Mouse (Mus musculus): ENCODE results near the gene Ylpm1. TPM values are rescaled to one million over a fixed set of nuclear protein-coding genes. Genes with fewer than 3 reads are reported as not detected.

Ylpm1 gene
- polyA plus RNA-seq, 1 experiment from 2014 or later = 28.4 TPM

DNA sequence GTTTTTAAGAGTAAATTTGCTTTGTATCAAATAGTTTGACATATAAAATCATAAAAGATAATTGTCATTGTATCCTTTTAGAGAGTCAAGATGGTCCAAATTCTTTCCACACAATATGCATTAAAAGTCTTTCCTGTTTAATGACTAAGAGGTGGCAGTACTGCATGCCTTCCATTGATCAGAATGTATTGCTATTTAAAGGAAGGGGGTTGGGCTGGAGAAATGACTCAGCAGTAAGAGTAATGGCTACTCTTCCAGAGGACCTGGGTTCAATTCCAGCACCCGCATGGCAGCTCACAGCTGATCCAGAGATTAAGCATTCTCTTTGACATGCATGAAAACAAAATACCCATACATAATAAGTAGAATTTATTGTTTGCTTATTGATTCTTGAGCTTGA is 25.9 kb downstream of the Ylpm1 start:
- Histone ChIP-seq H3K4me1 (no peaks in the 10 kb centered on the region), H3K27ac (no peak overlapping the region), H3K4me3 (no peak overlapping the region), H3K27me3 (no peaks in the 10 kb centered on the region), H3K9me3 (no peaks in the 10 kb centered on the region), H3K9ac (no peak overlapping the region), H3K4me2 (no peak overlapping the region), H3K36me3 (peaks cover 3% of the 10 kb centered on the region; the same call in 1 of the 2 replicates)
- no peak for ATAC-seq (ENCODE audit: borderline replicate concordance, extremely low read depth, low FRiP score, low TSS enrichment)
- WGBS = 86% methylated on average over 1 of the region's 1 CpGs

DNA sequence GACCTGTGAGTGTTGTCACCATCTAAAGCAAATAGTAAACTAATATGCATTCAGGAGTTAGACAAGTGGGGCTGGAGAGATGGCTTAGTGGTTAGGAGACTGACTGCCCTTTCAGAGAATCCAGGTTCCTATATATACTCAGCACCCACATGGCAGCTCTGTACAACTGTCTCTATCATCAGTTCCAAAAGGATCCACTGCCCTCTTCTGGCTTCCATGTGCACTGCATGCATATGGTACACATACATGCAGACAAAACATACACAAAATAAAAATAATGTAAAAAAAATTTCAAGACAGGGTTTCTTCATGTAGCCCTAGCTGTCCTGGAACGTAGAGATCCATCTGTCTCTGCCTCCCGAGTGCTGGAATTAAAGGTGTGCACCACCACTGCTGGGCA is 36.6 kb downstream of the Ylpm1 start:
- Histone ChIP-seq H3K9ac (no peak overlapping the region), H3K4me2 (no peak overlapping the region), H3K9me3 (no peaks in the 10 kb centered on the region), H3K4me1 (no peaks in the 10 kb centered on the region), H3K27me3 (no peaks in the 10 kb centered on the region), H3K27ac (no peak overlapping the region), H3K36me3 (peaks cover 42% of the 10 kb centered on the region), H3K4me3 (no peak overlapping the region)
- no peak for ATAC-seq (ENCODE audit: borderline replicate concordance, extremely low read depth, low FRiP score, low TSS enrichment)
- 97% methylated on average over 2 of the region's 2 CpGs for WGBS

DNA sequence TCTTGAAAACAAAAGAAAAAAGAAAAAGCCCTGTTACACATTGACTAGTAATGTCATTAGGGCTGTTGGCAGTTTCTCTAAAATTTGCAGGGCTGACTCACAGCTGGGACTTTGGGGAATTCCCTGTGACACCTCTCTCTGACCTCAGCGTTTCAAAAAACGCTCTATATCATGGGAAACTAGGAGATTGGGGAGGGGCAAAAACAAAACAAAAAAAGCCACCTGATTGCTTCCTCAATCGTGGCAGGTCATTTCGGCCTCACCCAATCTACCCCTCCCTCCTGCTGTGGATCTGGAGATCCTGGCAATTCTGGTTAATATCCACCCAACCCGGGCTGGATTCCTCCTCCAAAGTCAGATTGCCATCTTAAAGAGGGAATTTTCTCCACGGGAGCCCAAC is 55.1 kb downstream of the Ylpm1 start:
- Histone ChIP-seq H3K9me3 (no peaks in the 10 kb centered on the region), H3K27me3 (no peaks in the 10 kb centered on the region), H3K4me2 (no peak overlapping the region), H3K4me3 (no peak overlapping the region), H3K4me1 (no peaks in the 10 kb centered on the region), H3K9ac (no peak overlapping the region), H3K36me3 (peaks cover 52% of the 10 kb centered on the region), H3K27ac (no peak overlapping the region)
- 61% methylated on average over 6 of the region's 6 CpGs for WGBS
- ATAC-seq (ENCODE audit: borderline replicate concordance, extremely low read depth, low FRiP score, low TSS enrichment) = no peak

DNA sequence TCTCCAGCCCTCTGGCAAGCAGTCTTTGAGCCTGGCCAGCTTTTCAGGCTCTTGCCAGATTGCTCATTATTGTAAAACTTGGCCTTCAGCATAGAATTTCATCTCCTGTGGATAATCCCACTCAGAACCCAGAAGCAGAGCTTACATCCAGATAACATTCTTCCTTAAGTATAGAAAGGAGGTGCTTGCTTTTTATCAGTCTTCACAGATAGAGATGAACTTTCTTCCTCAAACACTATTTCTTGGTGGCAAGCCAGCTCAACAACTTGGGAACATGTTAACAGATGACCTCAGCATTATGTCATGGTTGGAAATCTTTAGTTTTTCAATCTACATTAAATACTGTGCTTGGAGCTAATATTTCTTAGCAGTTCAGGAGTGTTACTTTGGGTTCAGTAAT is 74.9 kb downstream of the Ylpm1 start:
- ATAC-seq (ENCODE audit: borderline replicate concordance, extremely low read depth, low FRiP score, low TSS enrichment) = no peak
- no peaks in the 10 kb centered on the region for H3K27me3 ChIP-seq
- H3K4me1 ChIP-seq = no peaks in the 10 kb centered on the region
- H3K4me3 ChIP-seq = no peak overlapping the region
- no peak overlapping the region for H3K27ac ChIP-seq
- H3K9me3 ChIP-seq = no peaks in the 10 kb centered on the region
- H3K4me2 ChIP-seq = no peak overlapping the region
- H3K36me3 ChIP-seq = peaks cover 52% of the 10 kb centered on the region
- H3K9ac ChIP-seq = no peak overlapping the region

DNA sequence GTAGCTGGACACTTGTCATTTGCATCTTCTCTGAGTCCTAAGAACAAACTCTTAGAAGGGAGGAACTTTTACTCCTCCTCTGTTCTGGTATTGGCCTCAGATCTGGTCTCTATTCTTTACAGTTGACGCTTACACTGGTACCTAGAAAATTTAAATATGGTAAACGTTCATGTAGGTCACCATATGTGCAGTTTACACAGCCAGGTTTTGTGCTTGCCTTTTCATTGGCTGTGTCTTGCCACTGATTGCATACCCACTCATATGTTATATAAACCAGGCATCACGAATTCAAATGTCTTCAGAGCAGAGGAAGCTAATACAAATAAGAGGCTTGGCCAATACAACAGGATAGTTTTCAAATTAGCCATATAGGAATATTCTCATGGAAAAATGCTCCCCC is 81.0 kb downstream of the Ylpm1 start:
- H3K9me3 ChIP-seq = no peaks in the 10 kb centered on the region
- H3K36me3 ChIP-seq = peaks cover 15% of the 10 kb centered on the region
- no peaks in the 10 kb centered on the region for H3K4me1 ChIP-seq
- 87% methylated on average over 3 of the region's 3 CpGs for WGBS
- H3K27me3 ChIP-seq = no peaks in the 10 kb centered on the region
- H3K27ac ChIP-seq = no peak overlapping the region
- no peak overlapping the region for H3K4me2 ChIP-seq
- ATAC-seq (ENCODE audit: borderline replicate concordance, extremely low read depth, low FRiP score, low TSS enrichment) = no peak
- H3K4me3 ChIP-seq = no peak overlapping the region
- no peak overlapping the region for H3K9ac ChIP-seq

DNA sequence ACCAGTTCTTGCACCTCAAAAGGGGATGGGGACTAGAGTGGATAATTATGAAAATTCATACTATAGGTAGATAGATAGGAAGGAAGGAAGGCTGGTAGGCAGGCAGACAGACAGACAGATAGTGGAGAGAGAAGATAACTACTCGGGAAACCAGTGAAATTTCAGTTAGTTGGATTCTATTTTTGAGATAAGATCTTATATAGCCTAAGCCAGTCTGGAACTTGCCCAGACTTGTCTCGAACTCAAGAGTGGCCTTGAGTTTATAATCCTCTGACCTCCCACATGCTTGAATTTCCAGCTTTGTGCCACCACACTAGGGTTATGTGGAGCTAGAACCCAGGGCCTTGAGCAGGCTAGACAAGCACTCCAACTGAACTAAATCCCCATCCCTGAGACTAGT is 88.1 kb downstream of the Ylpm1 start:
- H3K36me3 ChIP-seq = peaks cover 23% of the 10 kb centered on the region
- no peaks in the 10 kb centered on the region for H3K27me3 ChIP-seq
- H3K4me1 ChIP-seq = no peaks in the 10 kb centered on the region
- no peak overlapping the region for H3K4me3 ChIP-seq
- no peak overlapping the region for H3K9ac ChIP-seq
- no peaks in the 10 kb centered on the region for H3K9me3 ChIP-seq
- no peak overlapping the region for H3K4me2 ChIP-seq
- no peak overlapping the region for H3K27ac ChIP-seq
- 76% methylated on average over 2 of the region's 2 CpGs for WGBS
- ATAC-seq (ENCODE audit: borderline replicate concordance, extremely low read depth, low FRiP score, low TSS enrichment) = no peak

DNA sequence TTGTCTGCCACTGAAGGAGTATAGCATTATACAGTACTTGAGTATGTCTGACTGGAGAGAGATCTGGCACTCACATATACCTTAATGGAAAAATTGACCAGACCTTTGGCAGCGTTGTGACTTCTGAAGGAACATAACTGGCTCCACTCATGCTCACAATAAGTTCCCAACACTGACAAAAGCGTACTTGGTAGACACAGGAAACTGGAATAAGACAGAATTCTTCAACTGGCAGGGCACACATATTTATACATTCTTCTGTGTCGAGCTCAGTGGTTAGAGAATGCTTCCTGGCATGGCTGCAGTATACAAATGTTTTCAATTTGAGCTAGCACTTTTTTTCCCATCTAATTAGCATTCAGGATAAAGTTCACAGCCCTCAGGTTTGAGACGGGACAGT is 88.8 kb downstream of the Ylpm1 start:
- Histone ChIP-seq H3K9me3 (no peaks in the 10 kb centered on the region), H3K36me3 (peaks cover 25% of the 10 kb centered on the region), H3K4me3 (no peak overlapping the region), H3K4me2 (no peak overlapping the region), H3K4me1 (no peaks in the 10 kb centered on the region), H3K9ac (no peak overlapping the region), H3K27ac (no peak overlapping the region), H3K27me3 (no peaks in the 10 kb centered on the region)
- no peak for ATAC-seq (ENCODE audit: borderline replicate concordance, extremely low read depth, low FRiP score, low TSS enrichment)
- WGBS = 67% methylated on average over 4 of the region's 4 CpGs

DNA sequence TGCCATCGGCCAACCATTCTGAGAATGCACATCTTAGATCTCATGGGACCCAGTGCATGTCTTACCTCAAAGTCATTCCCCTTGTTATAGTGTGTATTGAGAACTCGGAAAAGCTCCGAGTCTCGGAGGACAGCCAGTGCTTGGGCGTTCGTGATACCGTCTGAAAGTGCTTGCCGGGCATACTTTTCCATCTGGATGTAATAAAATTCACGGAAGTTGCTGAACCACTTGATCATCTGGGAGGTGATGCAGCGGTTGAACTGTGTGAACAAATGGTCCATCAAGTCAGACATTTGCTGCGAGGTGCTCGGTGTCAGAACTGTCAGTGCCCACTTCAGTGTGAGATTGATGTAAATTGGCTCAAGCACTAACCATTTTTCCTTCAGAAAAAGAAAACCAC is 91.7 kb downstream of the Ylpm1 start:
- H3K9me3 ChIP-seq = no peaks in the 10 kb centered on the region
- peaks cover 25% of the 10 kb centered on the region for H3K36me3 ChIP-seq
- no peaks in the 10 kb centered on the region for H3K4me1 ChIP-seq
- H3K4me2 ChIP-seq = no peak overlapping the region
- no peaks in the 10 kb centered on the region for H3K27me3 ChIP-seq
- no peak overlapping the region for H3K4me3 ChIP-seq
- no peak overlapping the region for H3K9ac ChIP-seq
- ATAC-seq (ENCODE audit: borderline replicate concordance, extremely low read depth, low FRiP score, low TSS enrichment) = no peak
- 89% methylated on average over 12 of the region's 12 CpGs for WGBS
- H3K27ac ChIP-seq = no peak overlapping the region

DNA sequence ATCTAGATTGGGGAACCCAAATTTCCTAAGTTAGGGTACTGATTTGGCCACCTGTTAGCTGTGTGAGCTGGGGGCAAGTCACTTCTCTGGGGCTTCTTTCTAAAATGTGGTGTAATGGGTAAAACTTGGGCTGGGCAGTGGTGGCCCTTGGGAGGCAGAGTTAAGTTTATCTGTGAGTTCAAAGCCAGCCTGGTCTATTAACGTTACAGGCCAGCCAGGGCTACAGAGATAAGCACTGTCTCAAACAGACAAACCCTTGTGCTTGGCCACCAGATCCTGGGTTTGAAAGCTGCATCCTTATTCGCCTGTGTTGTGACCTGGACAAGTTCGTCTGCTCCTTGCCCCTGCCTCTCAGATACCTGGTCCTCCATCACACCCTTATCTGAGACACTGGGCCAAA is 95.1 kb downstream of the Ylpm1 start:
- Histone ChIP-seq H3K9me3 (no peaks in the 10 kb centered on the region), H3K4me3 (no peak overlapping the region), H3K36me3 (peaks cover 25% of the 10 kb centered on the region), H3K9ac (no peak overlapping the region), H3K4me2 (no peak overlapping the region), H3K4me1 (peaks cover 10% of the 10 kb centered on the region), H3K27me3 (no peaks in the 10 kb centered on the region), H3K27ac (no peak overlapping the region)
- WGBS = 70% methylated on average over 3 of the region's 3 CpGs
- no peak for ATAC-seq (ENCODE audit: borderline replicate concordance, extremely low read depth, low FRiP score, low TSS enrichment)

DNA sequence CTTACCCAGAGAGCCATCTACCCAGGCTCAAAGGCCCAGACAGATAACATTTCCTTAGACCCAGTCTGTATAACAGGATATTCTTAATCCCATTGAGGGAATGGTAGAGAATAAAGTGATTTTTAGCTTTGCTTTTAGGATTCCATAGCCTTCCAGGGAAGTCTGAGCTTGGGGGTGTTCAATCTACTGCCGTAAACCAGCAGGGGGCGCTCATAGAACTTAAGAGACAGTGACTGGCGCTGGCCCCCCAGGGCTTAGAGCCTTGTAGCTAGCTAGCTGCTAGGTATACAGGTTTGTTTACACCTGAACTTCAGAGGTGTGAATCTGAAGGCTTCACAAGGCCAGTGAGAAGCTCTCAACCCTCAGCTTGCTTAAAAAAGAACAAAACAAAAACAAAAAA is 96.1 kb downstream of the Ylpm1 start:
- Histone ChIP-seq H3K27me3 (no peaks in the 10 kb centered on the region), H3K4me2 (no peak overlapping the region), H3K9ac (no peak overlapping the region), H3K27ac (no peak overlapping the region), H3K4me1 (peaks cover 10% of the 10 kb centered on the region), H3K9me3 (no peaks in the 10 kb centered on the region), H3K4me3 (no peak overlapping the region), H3K36me3 (peaks cover 20% of the 10 kb centered on the region; the same call in 1 of the 2 replicates)
- WGBS = 7% methylated on average over 3 of the region's 3 CpGs
- ATAC-seq (ENCODE audit: borderline replicate concordance, extremely low read depth, low FRiP score, low TSS enrichment) = no peak

DNA sequence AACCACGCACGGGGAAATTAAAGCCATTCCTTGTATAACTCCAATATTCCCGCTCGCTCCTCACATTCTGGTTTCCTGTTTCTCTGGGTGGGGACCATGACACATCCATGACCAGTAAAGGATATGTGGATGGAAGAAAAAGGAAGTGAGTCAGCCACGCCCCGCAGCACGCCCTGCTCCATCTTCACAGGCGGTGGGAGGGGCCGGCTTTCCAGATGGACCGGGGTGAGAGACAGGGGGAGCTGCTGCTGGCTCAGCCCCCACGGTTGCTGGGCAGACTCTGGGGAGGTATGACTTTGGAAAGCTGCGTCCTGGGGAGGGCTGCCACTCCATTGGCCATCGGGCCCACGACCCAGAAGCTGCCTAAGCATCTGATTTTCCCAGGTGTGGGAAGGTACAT is 97.9 kb downstream of the Ylpm1 start:
- WGBS = 19% methylated on average over 14 of the region's 14 CpGs
- peak; percentile 80 for ATAC-seq (ENCODE audit: borderline replicate concordance, extremely low read depth, low FRiP score, low TSS enrichment)
- H3K4me1 ChIP-seq = peaks cover 10% of the 10 kb centered on the region
- H3K9me3 ChIP-seq = no peaks in the 10 kb centered on the region
- no peak overlapping the region for H3K9ac ChIP-seq
- no peak overlapping the region for H3K27ac ChIP-seq
- no peaks in the 10 kb centered on the region for H3K27me3 ChIP-seq
- peak overlapping the region; percentile 27 for H3K4me2 ChIP-seq
- no peak overlapping the region for H3K4me3 ChIP-seq
- peaks cover 5% of the 10 kb centered on the region; the same call in 1 of the 2 replicates for H3K36me3 ChIP-seq

DNA sequence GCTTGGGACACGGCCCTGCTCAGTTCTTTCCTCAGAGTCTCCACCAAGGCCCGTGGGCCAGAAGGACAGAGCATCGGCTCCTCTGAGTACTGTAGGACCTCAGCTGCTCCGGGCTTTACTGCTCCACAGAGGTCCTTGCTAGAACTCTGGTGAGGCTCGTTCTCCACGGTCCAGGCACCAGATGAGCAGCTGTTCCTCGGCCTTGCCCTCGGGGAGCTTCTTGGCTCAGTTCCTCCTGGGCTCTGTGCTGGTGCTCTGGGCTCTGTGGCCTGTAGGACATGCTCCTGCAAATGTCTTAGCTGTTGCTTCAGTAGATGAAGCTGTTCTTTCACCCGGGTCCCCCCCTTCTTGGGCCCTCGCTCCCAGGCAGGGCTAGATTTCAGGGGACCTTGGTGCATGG is 98.6 kb downstream of the Ylpm1 start:
- WGBS = 67% methylated on average over 10 of the region's 10 CpGs
- Histone ChIP-seq H3K9me3 (no peaks in the 10 kb centered on the region), H3K4me1 (peaks cover 10% of the 10 kb centered on the region), H3K27me3 (no peaks in the 10 kb centered on the region), H3K4me2 (0 out of 2 replicates have a peak overlapping the region, but pooled peaks have one; percentile 27), H3K36me3 (no peaks in the 10 kb centered on the region), H3K27ac (no peak overlapping the region), H3K4me3 (no peak overlapping the region), H3K9ac (no peak overlapping the region)
- peak; percentile 9; the same call in 1 of the 2 replicates for ATAC-seq (ENCODE audit: borderline replicate concordance, extremely low read depth, low FRiP score, low TSS enrichment)

DNA sequence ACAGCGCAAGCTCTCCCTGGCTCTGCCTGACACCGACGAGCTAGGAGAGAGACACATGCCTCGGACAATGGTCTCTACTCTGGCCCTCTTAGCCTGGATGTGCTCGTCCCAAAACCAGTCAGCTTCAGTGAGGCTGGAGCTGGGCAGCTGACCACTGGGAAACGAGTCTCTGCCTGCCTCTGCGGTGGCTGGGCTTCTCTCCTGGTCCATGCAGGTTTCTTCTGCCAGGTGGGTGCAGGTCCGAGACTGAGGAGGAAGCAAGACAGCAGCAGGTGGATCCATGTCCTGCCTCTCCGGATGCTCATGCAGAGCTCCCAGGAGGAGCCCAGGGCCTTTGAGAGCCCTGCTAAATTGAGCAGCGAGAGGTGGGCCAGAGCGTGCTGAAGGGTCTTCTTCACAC is 99.0 kb downstream of the Ylpm1 start:
- H3K9ac ChIP-seq = no peak overlapping the region
- no peak overlapping the region for H3K4me2 ChIP-seq
- no peaks in the 10 kb centered on the region for H3K9me3 ChIP-seq
- H3K4me3 ChIP-seq = no peak overlapping the region
- H3K27me3 ChIP-seq = no peaks in the 10 kb centered on the region
- ATAC-seq (ENCODE audit: borderline replicate concordance, extremely low read depth, low FRiP score, low TSS enrichment) = no peak
- H3K27ac ChIP-seq = no peak overlapping the region
- WGBS = 78% methylated on average over 11 of the region's 11 CpGs
- peaks cover 10% of the 10 kb centered on the region for H3K4me1 ChIP-seq
- H3K36me3 ChIP-seq = no peaks in the 10 kb centered on the region
